Mouse (Mus musculus) cerebellum, adult 2 months (tissue): ENCODE measurements at regions not wholly inside any gene's neighbourhood (a gene's known extent, or its start where the extent isn't known, plus 50 kb on each side); places are given as distances from the start of the nearest gene placed in this dataset.

ENCODE experiments used
- DNase-seq, 2 experiments: peaks; one replicate each; pipeline ENCODE4 v3.0.0; 2021
- H3K27ac ChIP-seq: fragments of 200-500 bp; 2 replicates; pipeline ENCODE4 v1.5.1; 2012; ENCODE audit warnings: low read length, control low read depth, inconsistent platforms; ENCODE audit not compliant: insufficient read depth
- H3K27me3 ChIP-seq: fragments of 200-500 bp; 2 replicates; pipeline ENCODE4 v1.6.1; 2012; ENCODE audit warnings: inconsistent platforms, mild to moderate bottlenecking, low read length, moderate library complexity; ENCODE audit not compliant: control insufficient read depth, insufficient read depth
- H3K4me1 ChIP-seq: fragments of 200-500 bp; 2 replicates; pipeline ENCODE4 v1.6.1; 2011; ENCODE audit warnings: low read length; ENCODE audit not compliant: control insufficient read depth, insufficient read depth
- H3K4me3 ChIP-seq: fragments of 200-500 bp; replicated peaks from 2 replicates; pipeline ENCODE3; 2011; ENCODE audit warnings: mild to moderate bottlenecking, low read depth, low read length, control low read depth; ENCODE audit not compliant: insufficient read depth
- CTCF ChIP-seq: fragments of 200-500 bp; IDR thresholded peaks from 2 replicates; pipeline ENCODE4 v1.5.1; 2011; ENCODE audit warnings: low read depth, mild to moderate bottlenecking, control low read depth, low read length, moderate library complexity, borderline replicate concordance; ENCODE audit not compliant: insufficient read depth
- POLR2A ChIP-seq: fragments of 200-500 bp; IDR thresholded peaks from 2 replicates; pipeline ENCODE4 v1.6.1; 2011; ENCODE audit warnings: low read length, control low read depth, borderline replicate concordance; ENCODE audit not compliant: insufficient read depth
- WGBS: fragments of 180-500 bp; shearing (Covaris S2); methylation state at CpG from one replicate; pipeline ENCODE4 v1.1.7; 2018; 5-methylcytosine and 5-hydroxymethylcytosine counted together

DNA sequence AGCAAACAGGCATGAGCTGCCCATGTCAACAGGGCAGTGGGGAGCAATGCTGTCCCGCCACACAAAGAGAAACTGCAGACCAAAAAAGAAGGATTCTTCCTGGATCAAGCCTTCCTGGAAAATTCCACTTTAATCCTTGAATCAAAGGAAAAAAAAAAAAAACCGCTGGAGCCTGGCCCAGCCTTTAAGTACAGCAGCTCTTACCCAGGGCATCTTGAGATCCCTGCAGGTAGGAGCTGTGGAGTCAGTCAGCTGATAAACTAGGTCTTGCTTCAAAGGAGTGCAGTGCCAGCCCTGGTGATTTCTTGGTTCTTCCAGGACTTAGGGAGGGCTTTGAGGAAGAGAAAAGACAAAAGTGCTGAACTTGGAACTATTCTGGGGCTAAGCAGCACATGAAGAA, 181.6 kb upstream of the Dyrk2 start:
- 64% methylated on average over 2 of the region's 2 CpGs for WGBS
- no peaks in the 10 kb centered on the region for H3K4me1 ChIP-seq
- no peak overlapping the region for H3K4me3 ChIP-seq
- no peak overlapping the region for H3K27ac ChIP-seq
- no peaks in the 10 kb centered on the region; the same call in 1 of the 2 replicates for H3K27me3 ChIP-seq
- no peak for DNase-seq
- TF ChIP-seq CTCF, result no peak
- TF ChIP-seq POLR2A, result no peak

DNA sequence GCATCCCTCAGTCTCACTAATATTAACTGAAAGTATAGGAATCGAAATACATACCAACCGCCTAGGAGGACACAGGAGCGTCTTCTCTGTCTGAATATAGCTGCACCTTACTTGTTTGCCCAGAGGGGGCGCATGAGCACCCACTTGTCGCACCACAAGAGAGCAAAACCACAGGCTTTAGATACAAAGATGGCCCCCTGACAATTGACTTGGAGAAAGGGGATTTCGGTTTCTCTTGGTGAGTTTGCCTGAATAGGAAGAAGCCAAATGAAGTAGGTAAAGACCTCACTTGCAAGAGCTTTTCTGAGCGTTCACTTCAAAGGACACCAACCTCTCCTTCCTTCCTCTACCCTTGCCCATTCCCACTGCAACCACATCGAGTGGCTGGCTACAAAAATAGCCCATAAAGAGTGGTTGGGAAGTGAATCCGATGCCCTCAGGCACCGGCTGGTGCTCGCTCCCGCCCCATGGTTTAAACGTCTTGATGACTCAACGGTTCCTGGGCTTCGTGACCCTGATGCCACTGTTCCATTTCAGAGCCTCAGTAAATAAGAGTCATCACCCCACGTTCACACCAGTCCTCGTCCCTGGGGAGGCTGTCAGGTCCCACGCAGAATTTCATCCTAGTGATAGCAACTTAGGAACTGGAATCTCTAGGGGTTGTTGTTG, 180.1 kb upstream of the Dyrk2 start:
- WGBS, result 84% methylated on average over 18 of the region's 18 CpGs
- Histone ChIP-seq H3K4me1 (no peaks in the 10 kb centered on the region), H3K27me3 (no peaks in the 10 kb centered on the region; the same call in 1 of the 2 replicates), H3K4me3 (no peak overlapping the region), H3K27ac (no peak overlapping the region)
- no peak for DNase-seq
- TF ChIP-seq CTCF (no peak), POLR2A (no peak)

DNA sequence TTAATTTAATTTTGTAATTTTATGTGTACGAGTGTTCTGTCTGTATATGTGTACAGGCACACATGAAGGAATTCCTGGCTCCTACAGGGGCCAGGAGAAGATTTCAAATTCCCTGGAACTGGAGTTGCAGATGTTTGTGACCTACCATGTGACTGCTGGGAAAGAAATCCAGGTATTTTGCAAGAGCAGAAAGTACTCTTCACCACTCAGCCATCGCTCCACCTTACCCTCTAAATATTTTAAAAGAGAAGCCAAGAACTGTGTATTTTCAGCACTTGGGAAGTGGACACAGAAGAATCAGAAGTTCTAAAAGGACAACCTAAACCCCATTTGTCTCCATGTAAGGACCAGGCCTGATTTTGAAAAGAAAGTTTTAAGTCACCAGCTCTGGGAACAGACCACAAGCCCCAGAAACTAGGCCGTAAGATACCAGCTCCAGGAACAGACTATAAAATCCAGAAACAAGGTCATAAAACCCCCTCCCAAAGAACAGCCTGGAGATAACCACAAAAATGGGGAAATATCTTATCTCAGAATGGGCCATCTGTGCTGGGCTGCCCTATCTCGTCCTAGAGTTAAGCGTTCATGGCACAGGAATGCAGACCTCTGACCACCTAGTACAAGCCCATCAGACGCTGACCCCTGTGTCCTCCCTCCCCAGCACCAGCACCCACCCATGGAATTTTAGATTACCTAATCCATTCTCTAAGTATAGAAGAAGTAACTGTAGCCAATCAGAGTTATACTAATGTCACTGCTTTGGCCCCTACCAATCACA, 178.8 kb upstream of the Dyrk2 start:
- no peaks in the 10 kb centered on the region for H3K4me1 ChIP-seq
- TF ChIP-seq CTCF, result no peak
- TF ChIP-seq POLR2A, result no peak
- no peak overlapping the region for H3K27ac ChIP-seq
- no peak overlapping the region for H3K4me3 ChIP-seq
- 95% methylated on average over 6 of the region's 6 CpGs for WGBS
- no peak for DNase-seq
- H3K27me3 ChIP-seq, result no peaks in the 10 kb centered on the region

DNA sequence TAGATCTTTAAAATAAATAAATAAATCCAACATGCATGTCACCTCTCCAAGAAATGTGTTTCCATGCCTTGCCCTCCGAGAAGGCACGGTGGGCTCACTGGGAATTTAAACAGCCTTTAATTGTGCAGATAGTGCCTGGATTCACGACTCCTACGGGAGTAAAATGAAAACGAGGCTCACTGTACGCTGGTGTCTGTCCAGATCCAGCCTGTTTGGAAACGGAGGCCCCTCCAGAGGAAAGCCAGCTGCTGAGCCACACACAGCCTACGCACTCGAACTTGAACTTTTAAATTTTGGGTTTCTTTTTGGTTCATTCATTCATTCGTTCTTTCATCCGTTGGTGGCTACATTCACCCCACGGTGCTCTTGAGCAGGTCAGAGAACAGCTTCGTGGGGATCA, 175.1 kb upstream of the Dyrk2 start:
- TF ChIP-seq CTCF, result no peak
- TF ChIP-seq POLR2A, result no peak
- H3K27ac ChIP-seq, result no peak overlapping the region
- DNase-seq, result no peak
- H3K4me1 ChIP-seq, result no peaks in the 10 kb centered on the region
- WGBS, result 85% methylated on average over 13 of the region's 13 CpGs
- H3K27me3 ChIP-seq, result no peaks in the 10 kb centered on the region
- H3K4me3 ChIP-seq, result no peak overlapping the region

DNA sequence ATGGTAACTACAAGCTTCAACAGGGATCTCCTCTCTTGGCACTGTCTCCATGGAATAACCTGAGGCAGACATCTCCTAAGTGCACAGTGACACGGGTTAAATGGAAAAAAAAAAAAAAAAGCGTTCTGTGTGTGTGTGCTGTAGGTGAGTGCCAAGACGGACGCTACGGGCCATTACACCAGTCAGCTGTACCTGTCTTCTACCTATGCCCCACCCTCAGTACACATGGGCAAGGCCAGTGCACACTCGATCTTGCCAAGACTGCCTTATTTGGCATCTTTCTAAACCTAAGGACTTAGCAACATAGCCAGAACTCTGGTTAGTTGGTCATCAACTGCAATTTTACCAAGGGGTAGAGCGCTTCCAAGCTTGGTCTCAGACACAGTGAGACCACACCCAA, 173.1 kb upstream of the Dyrk2 start:
- no peaks in the 10 kb centered on the region for H3K4me1 ChIP-seq
- no peak for TF ChIP-seq POLR2A
- TF ChIP-seq CTCF, result no peak
- 75% methylated on average over 7 of the region's 7 CpGs for WGBS

DNA sequence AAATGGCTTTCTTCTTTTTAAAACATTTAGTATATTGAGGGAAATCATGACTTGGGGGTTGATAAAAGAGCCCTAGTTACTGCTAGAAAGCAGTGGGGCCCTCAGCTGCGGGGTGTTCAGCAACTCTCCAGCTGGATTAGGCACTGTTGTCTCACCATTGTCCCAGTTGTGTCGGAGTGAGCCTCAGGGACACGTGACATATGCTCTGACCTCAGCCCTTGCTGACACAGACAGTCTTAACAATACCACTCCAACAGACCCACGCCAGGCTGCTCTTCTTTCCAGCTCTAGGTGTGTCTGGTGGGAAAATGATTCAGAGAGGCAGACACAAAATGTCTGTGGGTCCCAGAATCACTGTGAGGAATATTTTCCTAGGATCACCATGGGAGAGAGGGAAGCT, 170.2 kb upstream of the Dyrk2 start:
- 52% methylated on average over 4 of the region's 4 CpGs for WGBS

More for the DNA sequence above, 173.1 kb upstream of the Dyrk2 start:
- DNase-seq, result no peak
- H3K4me3 ChIP-seq, result no peak overlapping the region
- H3K27ac ChIP-seq, result no peak overlapping the region
- H3K27me3 ChIP-seq, result no peaks in the 10 kb centered on the region

DNA sequence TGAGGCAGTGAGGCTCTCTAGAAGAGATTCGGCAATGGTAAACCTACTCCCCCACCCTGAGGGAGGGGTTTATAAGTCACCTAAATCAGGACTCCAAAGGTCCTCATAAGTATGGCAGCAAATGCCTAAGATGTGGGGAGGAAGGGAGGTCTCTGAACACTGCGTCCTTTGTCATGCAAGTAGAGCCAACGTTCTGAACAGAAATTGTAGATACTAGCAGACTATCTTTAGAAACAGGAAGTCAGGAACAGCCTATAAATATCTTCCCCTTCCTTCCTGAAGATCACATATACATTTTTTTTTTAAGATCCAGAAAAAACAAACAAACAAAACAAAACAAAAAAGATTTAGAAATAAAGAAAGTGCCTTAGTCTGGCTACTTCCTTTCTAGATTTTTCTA, 169.7 kb upstream of the Dyrk2 start:
- no peak overlapping the region for H3K27ac ChIP-seq
- DNase-seq, result no peak
- no peaks in the 10 kb centered on the region for H3K4me1 ChIP-seq
- 82% methylated on average over 3 of the region's 3 CpGs for WGBS
- H3K4me3 ChIP-seq, result no peak overlapping the region
- H3K27me3 ChIP-seq, result no peaks in the 10 kb centered on the region
- TF ChIP-seq CTCF (no peak), POLR2A (no peak)

More for the DNA sequence above, 170.2 kb upstream of the Dyrk2 start:
- no peak for DNase-seq
- no peaks in the 10 kb centered on the region for H3K27me3 ChIP-seq
- H3K4me3 ChIP-seq, result no peak overlapping the region
- no peak for TF ChIP-seq POLR2A
- no peak for TF ChIP-seq CTCF
- no peaks in the 10 kb centered on the region for H3K4me1 ChIP-seq
- no peak overlapping the region for H3K27ac ChIP-seq

DNA sequence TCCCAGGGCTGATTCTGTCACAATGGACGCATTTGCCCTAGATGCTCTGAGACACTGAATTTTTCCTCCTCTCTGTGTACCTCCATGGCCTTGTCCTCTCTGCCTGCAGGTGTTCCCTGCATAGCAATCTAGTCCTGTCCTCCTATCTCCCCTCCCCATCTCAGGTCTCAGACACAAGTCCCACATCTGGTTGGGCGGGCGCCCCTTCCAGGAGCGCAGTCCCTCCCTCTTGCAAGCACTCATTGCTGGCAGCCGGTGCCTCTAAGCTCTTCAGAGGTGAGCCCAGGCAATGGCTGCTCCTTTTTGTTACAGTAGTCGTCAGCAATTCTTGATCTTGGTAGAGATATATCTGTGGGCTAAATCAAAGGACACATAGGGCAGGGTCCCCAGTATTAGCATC, 169.0 kb upstream of the Dyrk2 start:
- H3K27ac ChIP-seq, result no peak overlapping the region
- TF ChIP-seq POLR2A, result no peak
- no peak for TF ChIP-seq CTCF
- no peaks in the 10 kb centered on the region for H3K4me1 ChIP-seq
- 91% methylated on average over 6 of the region's 6 CpGs for WGBS
- no peaks in the 10 kb centered on the region for H3K27me3 ChIP-seq
- no peak overlapping the region for H3K4me3 ChIP-seq
- no peak for DNase-seq
